Mouse (Mus musculus) lung, postnatal 36 days (tissue): ENCODE data around the gene Tmem8.

Experiments
- DNase-seq: peaks from one replicate; pipeline ENCODE4 v3.0.0; 2022; ENCODE audit warnings: mixed read lengths

Tmem8 gene

GRCm38 (mm10) chr17:26113181-26113948 is at the start of gene Tmem8:
Gene Tmem8 (plus strand): TSS chr17:26113299.
- peak; percentile 80 for DNase-seq

GRCm38 (mm10) chr17:26064916-26065315 is 48.2 kb upstream of the Tmem8 start:
- no peak for DNase-seq

- DNase-seq = no peak
Observed at GRCm38 (mm10) chr17:26066488-26067020, 46.5 kb upstream of the Tmem8 start.

GRCm38 (mm10) chr17:26068024-26068830 is 44.9 kb upstream of the Tmem8 start:
- DNase-seq = no peak

- peak; percentile 89 for DNase-seq
Observed at GRCm38 (mm10) chr17:26068831-26069739, 44.0 kb upstream of the Tmem8 start, which contains the start of gene Rab11fip3. Gene Rab11fip3 (minus strand): TSS chr17:26069555.

GRCm38 (mm10) chr17:26070136-26070535 is 43.0 kb upstream of the Tmem8 start:
- no peak for DNase-seq

GRCm38 (mm10) chr17:26075246-26075645 is 37.9 kb upstream of the Tmem8 start:
- no peak for DNase-seq

- DNase-seq = no peak
Observed at GRCm38 (mm10) chr17:26078851-26079250, 34.2 kb upstream of the Tmem8 start.

GRCm38 (mm10) chr17:26080867-26081266 is 32.2 kb upstream of the Tmem8 start:
- DNase-seq = no peak

- no peak for DNase-seq
Observed at GRCm38 (mm10) chr17:26087059-26087564, 26.0 kb upstream of the Tmem8 start.

GRCm38 (mm10) chr17:26089905-26090632 is 23.0 kb upstream of the Tmem8 start, which contains the start of gene Decr2:
Gene Decr2 (minus strand): TSS chr17:26090337.
- peak; percentile 94 for DNase-seq

- DNase-seq = no peak
Observed at GRCm38 (mm10) chr17:26094531-26095110, 18.5 kb upstream of the Tmem8 start.

- DNase-seq = peak; percentile 34
Observed at GRCm38 (mm10) chr17:26095121-26095740, 17.9 kb upstream of the Tmem8 start, which contains the start of gene Nme4. Gene Nme4 (minus strand): TSS chr17:26095602.

GRCm38 (mm10) chr17:26098461-26098860 is 14.6 kb upstream of the Tmem8 start:
- no peak for DNase-seq

GRCm38 (mm10) chr17:26099316-26099715 is 13.8 kb upstream of the Tmem8 start:
- DNase-seq = peak; percentile 49

GRCm38 (mm10) chr17:26100166-26100565 is 12.9 kb upstream of the Tmem8 start:
- DNase-seq = no peak

- no peak for DNase-seq
Observed at GRCm38 (mm10) chr17:26101478-26101877, 11.6 kb upstream of the Tmem8 start.

GRCm38 (mm10) chr17:26105619-26106018 is 7.5 kb upstream of the Tmem8 start:
- no peak for DNase-seq

GRCm38 (mm10) chr17:26110156-26110555 is 2.9 kb upstream of the Tmem8 start:
- DNase-seq = no peak

- DNase-seq = no peak
Observed at GRCm38 (mm10) chr17:26111024-26111423, 2.1 kb upstream of the Tmem8 start.

GRCm38 (mm10) chr17:26111722-26112121 is 1.4 kb upstream of the Tmem8 start:
- no peak for DNase-seq
